Mouse (Mus musculus): Measurements from ENCODE around the gene Arl1.

Gene Arl1

DNA sequence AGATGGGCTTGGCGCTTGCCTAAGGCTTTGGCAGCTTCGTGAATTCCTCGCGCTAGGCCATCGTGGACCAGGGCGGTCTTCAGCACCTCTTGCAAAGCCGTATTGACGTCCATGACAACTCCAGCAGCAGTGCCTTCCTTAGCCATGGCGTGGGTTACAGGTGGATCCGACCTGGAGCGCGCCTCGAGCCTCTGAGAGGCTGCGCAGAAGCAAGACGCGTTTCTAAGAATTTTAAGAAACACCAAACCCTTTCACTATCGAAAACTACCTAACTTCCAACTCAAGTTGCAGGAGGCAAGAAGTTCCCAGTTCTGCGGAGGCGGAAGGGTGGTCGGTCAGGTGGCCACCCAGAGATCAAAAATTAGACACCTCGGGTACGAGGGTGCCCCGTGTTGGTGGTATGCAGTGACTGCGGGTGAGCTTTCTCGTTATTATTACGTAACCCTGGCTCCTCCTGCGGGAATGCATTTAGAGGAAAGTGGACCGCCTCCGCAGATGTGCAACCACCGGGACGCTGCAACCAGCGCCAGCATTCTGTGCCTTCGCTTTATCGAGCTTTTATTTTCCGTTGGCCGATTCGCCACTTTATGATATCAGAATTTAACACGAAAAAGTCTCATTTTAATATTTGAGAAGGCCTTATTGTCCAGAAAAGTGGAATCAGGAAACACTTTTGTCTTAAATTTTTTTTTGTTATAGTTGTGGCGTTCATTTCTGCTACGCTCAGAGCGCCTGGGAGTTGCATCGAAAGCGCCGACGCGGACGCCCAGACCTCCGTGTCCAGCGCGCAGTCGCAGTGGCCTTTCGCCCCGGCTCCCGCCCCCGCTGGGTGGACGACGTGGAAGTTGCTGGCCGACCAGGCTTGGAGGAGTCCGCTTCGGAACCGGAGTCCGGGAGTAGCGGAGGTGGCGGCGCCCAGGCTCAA lies at the start of gene Arl1:
Gene Arl1 (plus strand): TSS at position 288 of the 925 bp plus-strand sequence.
- H3K4me3 ChIP-seq (replicated peaks; ENCODE audit: low read length): peak within 1 kb of the TSS; percentile 96
- H3K9me3 ChIP-seq (ENCODE audit: low read length): no peaks in the 10 kb centered on the region
- TF ChIP-seq CTCF (conservative IDR thresholded peaks at IDR 0.05; ENCODE audit: low read length) (no peak), NANOG (IDR thresholded peaks at IDR 0.05; ENCODE audit: borderline replicate concordance, low read length) (no peak)
- peaks cover 12% of the 10 kb centered on the region; the same call in 1 of the 2 replicates for H3K36me3 ChIP-seq (ENCODE audit: insufficient read depth, low read length)
- peaks cover 15% of the 10 kb centered on the region; the same call in 1 of the 2 replicates for H3K27me3 ChIP-seq (ENCODE audit: insufficient read depth, low read length)
- peaks cover 16% of the 10 kb centered on the region for H3K4me1 ChIP-seq (replicated peaks; ENCODE audit: low read depth, low read length)

DNA sequence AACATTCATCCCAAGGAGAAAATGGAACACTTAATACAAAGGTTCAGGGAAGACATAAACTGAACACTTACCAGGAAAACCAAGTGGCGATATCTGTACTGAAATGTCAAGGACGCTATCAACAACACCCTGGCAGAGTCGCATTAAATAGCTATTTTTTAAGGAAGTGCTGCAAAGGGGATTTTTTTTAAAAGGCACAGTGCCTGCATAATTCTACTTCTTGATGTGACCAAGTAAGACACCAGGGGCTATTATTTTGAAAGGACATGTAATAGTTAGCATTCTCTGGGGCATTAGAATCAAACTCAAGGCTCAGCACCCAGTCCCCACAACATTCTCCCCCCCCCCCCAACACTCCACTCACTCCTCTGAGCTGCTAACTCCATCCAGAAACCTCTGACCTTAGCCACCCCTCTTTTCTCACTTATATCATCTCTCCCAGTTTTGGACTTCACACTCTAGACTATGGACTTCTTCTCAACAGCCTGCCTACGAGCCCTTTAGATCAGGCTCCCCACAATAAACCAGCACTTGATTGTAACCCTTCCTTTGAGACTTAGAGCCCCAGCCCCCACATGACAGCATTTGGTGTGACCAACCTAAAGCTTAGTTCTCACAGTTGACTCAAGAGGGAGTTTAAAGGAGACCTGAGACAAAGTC lies 47.6 kb upstream of the Arl1 start:
- H3K4me1 ChIP-seq (replicated peaks; ENCODE audit: low read depth, low read length): peaks cover 62% of the 10 kb centered on the region
- no peak overlapping the region; the same call in 1 of the 2 replicates for H3K4me3 ChIP-seq (replicated peaks; ENCODE audit: low read length)

DNA sequence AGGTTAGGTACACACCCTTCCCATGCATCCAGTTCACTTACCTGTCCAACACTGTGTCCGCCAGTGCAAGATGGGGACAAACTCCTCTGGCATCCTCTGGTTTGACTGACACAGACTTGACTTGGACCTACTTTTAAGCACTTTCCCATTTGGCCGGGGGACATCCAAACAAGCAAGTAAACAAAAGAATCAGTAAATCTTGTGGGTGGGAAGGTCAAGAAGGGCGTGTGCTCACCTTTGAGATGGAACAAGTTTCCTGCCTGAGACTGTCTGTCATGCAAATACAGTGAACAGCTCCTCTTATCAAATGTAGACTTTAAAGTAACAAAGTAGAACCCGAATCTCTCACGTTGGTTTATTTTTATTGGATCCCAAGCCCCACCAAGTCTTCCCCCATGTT lies 45.7 kb upstream of the Arl1 start, which contains the start of gene Spic:
Gene Spic (minus strand): TSS at position 91 of the 400 bp plus-strand sequence.
- Histone ChIP-seq H3K9me3 (ENCODE audit: low read length) (no peaks in the 10 kb centered on the region), H3K4me1 (replicated peaks; ENCODE audit: low read depth, low read length) (peaks cover 62% of the 10 kb centered on the region), H3K4me3 (replicated peaks; ENCODE audit: low read length) (peak within 1 kb of the TSS; percentile 60), H3K36me3 (ENCODE audit: insufficient read depth, low read length) (peaks cover under 1% of the 10 kb centered on the region; the same call in 1 of the 2 replicates), H3K27me3 (ENCODE audit: insufficient read depth, low read length) (no peaks in the 10 kb centered on the region)
- TF ChIP-seq NANOG (IDR thresholded peaks at IDR 0.05; ENCODE audit: borderline replicate concordance, low read length): peak; percentile 77
- TF ChIP-seq POU5F1 (IDR thresholded peaks at IDR 0.05; ENCODE audit: borderline replicate concordance, low read length): peak; percentile 66; the same call in 1 of the 2 replicates
- TF ChIP-seq CTCF (conservative IDR thresholded peaks at IDR 0.05; ENCODE audit: low read length): no peak

More for the DNA sequence above, 47.6 kb upstream of the Arl1 start:
- TF ChIP-seq NANOG (IDR thresholded peaks at IDR 0.05; ENCODE audit: borderline replicate concordance, low read length) (no peak), POU5F1 (IDR thresholded peaks at IDR 0.05; ENCODE audit: borderline replicate concordance, low read length) (no peak), CTCF (conservative IDR thresholded peaks at IDR 0.05; ENCODE audit: low read length) (no peak)
- no peaks in the 10 kb centered on the region for H3K27me3 ChIP-seq (ENCODE audit: insufficient read depth, low read length)
- H3K9me3 ChIP-seq (ENCODE audit: low read length): no peaks in the 10 kb centered on the region
- H3K36me3 ChIP-seq (ENCODE audit: insufficient read depth, low read length): peaks cover 15% of the 10 kb centered on the region; the same call in 1 of the 2 replicates

DNA sequence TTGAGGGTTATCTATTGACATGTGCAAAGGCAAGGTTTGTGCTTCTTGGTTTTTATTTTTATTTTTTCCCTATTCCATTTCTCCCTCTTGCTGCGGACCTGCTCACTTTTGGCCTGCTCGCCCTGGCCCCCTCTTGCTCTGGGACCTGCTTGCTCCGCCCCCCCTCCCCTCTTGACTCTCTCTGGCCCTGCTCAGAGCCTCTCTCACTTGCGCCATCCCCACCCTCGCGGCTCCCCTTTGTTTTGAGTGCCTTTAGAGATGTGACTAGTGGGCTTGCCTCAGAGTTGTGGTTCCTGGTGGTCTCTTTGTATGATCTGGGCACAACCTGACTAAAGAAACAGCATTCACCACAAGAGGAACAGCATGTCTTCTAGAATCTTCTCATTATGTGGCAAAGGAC lies 29.7 kb upstream of the Arl1 start:
- Histone ChIP-seq H3K36me3 (ENCODE audit: insufficient read depth, low read length) (no peaks in the 10 kb centered on the region), H3K27me3 (ENCODE audit: insufficient read depth, low read length) (no peaks in the 10 kb centered on the region), H3K4me3 (replicated peaks; ENCODE audit: low read length) (no peak overlapping the region), H3K4me1 (replicated peaks; ENCODE audit: low read depth, low read length) (peaks cover 45% of the 10 kb centered on the region), H3K9me3 (ENCODE audit: low read length) (peaks cover 8% of the 10 kb centered on the region; the same call in 1 of the 2 replicates)
- TF ChIP-seq CTCF (conservative IDR thresholded peaks at IDR 0.05; ENCODE audit: low read length) (no peak), POU5F1 (IDR thresholded peaks at IDR 0.05; ENCODE audit: borderline replicate concordance, low read length) (no peak), NANOG (IDR thresholded peaks at IDR 0.05; ENCODE audit: borderline replicate concordance, low read length) (no peak)

DNA sequence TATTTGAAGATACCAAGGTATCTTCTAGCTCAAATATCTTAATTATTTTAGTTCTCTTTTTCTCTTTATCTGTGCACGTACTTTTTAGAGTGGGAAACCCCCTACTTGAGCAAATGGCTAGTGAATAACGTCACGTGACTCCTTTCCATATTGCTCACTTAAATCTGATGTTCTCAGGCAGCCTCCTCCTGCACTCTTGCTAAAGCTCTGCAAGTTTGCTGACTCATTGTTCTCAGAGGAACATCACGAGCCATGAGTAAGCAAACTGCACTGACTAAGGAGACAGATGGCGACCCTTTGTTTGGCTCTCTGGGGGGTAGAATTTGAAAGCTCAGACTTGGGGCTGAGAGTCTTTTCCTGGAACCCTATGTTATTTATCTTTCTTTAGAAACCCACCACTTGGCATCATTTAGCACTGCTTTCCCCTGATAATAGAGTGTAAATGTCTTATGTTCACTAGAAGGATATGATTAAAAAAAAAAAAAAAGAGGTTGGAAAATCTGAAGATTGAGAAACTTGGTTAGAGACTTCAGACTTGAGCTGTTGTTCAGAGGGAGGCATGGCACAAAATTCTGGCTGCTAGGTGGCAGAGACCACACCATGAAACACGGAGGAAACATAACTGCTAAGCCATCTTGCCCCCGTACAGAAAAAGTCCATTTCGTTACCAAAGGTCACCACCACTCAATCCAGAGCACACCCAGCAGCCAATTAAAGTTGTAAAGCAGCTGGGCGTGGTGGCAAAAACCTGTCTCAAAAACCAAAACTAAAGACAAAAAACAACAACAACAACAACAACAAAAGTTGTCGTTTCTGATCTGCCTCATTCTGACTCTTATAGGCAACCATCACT lies 21.8 kb upstream of the Arl1 start:
- no peaks in the 10 kb centered on the region for H3K36me3 ChIP-seq (ENCODE audit: insufficient read depth, low read length)
- no peak overlapping the region for H3K4me3 ChIP-seq (replicated peaks; ENCODE audit: low read length)
- H3K4me1 ChIP-seq (replicated peaks; ENCODE audit: low read depth, low read length): peaks cover 63% of the 10 kb centered on the region
- H3K9me3 ChIP-seq (ENCODE audit: low read length): peaks cover 13% of the 10 kb centered on the region
- no peaks in the 10 kb centered on the region for H3K27me3 ChIP-seq (ENCODE audit: insufficient read depth, low read length)
- TF ChIP-seq CTCF (conservative IDR thresholded peaks at IDR 0.05; ENCODE audit: low read length) (no peak), POU5F1 (IDR thresholded peaks at IDR 0.05; ENCODE audit: borderline replicate concordance, low read length) (no peak), NANOG (IDR thresholded peaks at IDR 0.05; ENCODE audit: borderline replicate concordance, low read length) (peak; percentile 79)

DNA sequence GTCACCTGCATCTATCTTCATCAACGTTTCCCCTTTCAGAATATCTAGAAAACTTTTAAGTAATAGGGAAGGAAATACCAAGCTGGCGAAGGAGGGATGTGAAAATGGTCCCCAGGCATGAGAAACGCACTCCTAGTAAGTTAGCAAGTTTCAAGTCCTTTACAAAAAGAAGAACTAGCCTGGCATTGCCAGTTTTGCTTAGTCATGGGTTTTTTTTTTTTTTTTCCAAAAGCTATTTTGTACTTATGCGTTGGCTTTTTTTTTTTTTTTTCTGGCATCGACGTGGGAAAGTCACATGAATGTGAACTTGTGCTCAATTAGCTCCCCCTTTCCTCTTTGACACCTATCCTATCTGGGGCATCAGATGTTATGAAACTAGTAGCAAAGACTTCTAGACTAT lies 18.3 kb upstream of the Arl1 start:
- Histone ChIP-seq H3K36me3 (ENCODE audit: insufficient read depth, low read length) (no peaks in the 10 kb centered on the region), H3K9me3 (ENCODE audit: low read length) (no peaks in the 10 kb centered on the region), H3K27me3 (ENCODE audit: insufficient read depth, low read length) (no peaks in the 10 kb centered on the region), H3K4me1 (replicated peaks; ENCODE audit: low read depth, low read length) (peaks cover 55% of the 10 kb centered on the region), H3K4me3 (replicated peaks; ENCODE audit: low read length) (no peak overlapping the region)
- TF ChIP-seq CTCF (conservative IDR thresholded peaks at IDR 0.05; ENCODE audit: low read length) (no peak), NANOG (IDR thresholded peaks at IDR 0.05; ENCODE audit: borderline replicate concordance, low read length) (no peak), POU5F1 (IDR thresholded peaks at IDR 0.05; ENCODE audit: borderline replicate concordance, low read length) (no peak)

DNA sequence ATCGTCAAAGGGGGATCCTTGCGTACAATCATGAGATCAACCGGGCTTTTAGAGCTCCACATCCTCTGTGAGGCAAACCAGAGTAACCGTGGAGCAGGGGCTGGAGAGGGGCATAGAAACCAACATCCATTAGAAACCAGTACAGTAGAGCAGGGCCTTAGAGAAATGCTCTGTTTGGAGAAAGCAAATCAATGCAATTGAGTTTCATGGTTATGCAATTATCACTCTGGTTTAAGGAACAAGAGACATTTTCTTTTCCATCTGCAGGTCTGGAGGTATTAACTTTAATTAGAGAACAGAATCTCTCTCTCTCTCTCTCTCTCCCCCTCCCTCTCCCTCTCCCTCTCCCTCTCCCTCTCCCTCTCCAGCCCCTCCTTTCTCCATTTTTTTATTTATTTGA lies 15.9 kb upstream of the Arl1 start:
- Histone ChIP-seq H3K9me3 (ENCODE audit: low read length) (no peaks in the 10 kb centered on the region), H3K4me1 (replicated peaks; ENCODE audit: low read depth, low read length) (peaks cover 41% of the 10 kb centered on the region), H3K36me3 (ENCODE audit: insufficient read depth, low read length) (no peaks in the 10 kb centered on the region), H3K27me3 (ENCODE audit: insufficient read depth, low read length) (no peaks in the 10 kb centered on the region), H3K4me3 (replicated peaks; ENCODE audit: low read length) (no peak overlapping the region)
- no peak for TF ChIP-seq CTCF (conservative IDR thresholded peaks at IDR 0.05; ENCODE audit: low read length)
- no peak for TF ChIP-seq POU5F1 (IDR thresholded peaks at IDR 0.05; ENCODE audit: borderline replicate concordance, low read length)
- TF ChIP-seq NANOG (IDR thresholded peaks at IDR 0.05; ENCODE audit: borderline replicate concordance, low read length): no peak
